Mouse (Mus musculus): ENCODE results near the gene Ctnna3.
"Not testable (repeated sequence)": the region's sequence is repeated elsewhere in the genome, so short reads cannot be mapped to it uniquely, and the experiment has no call there.

Ctnna3 gene

GRCm38 (mm10) chr10:63429785-63430305 lies at the start of gene Ctnna3:
Gene Ctnna3 (plus strand): TSS chr10:63430098.
- peak; percentile 90 to 92 for DNase-seq

DNA sequence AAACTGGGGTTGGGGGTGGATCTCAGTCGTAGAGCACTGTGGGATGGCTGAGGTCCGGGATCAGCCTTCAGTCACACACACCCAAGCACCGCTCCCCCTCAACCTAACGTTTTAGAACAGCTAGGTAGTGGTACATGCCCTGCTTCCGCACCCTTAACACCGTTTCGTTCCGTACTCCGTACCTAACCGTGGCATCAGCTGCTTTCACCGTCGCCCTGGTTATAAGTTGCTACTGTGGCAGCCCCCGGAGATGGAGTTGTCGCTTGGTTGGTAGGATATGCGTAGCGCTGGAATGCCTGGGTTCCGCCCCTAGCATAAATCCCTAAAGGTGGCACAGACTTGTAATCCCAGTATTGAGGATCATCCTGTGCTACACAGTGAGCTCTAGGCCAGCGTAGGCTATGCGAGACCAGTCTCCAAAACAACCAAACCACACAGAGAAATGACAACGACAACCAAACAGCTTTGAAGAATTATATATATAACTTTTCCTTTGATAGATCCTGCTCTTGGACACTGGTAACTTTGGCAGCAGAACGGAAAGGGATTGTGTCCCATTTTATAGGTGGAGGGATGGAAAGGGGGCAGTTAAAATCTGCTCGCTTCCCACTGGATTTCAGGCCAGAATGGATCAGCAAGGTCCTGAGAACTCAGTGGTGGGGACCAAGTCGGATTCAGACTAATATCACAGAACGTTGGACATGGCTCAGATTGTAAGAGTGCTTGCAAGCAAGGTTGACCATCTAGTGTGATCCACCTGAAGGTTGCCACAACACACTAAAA lies 48.2 kb upstream of the Ctnna3 start, which contains the start of gene Sirt1:
Gene Sirt1 (minus strand): TSS at position 207 of the 783 bp plus-strand sequence.
- no peak for DNase-seq

GRCm38 (mm10) chr10:63382372-63383279 lies 47.3 kb upstream of the Ctnna3 start, which contains the start of gene Dnajc12:
Gene Dnajc12 (plus strand): TSS chr10:63382443.
- DNase-seq: peak; percentile 84 to 92

DNA sequence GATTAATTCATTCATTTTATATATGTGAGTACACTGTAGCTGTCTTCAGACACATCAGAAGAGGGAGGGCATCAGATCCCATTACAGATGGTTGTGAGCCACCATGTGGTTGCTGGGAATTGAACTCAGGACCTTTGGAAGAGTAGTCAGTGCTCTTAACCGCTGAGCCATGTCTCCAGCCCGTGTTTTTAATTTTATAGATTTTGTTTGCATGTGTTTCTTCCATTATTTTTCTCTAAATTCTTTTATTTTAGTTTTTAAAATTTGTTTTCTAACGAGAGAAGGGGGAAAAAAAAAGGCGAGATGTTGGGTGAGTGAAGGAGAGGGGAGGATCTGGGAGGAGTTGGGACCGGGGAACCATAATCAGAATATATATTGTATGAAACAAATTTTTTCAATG lies 44.0 kb upstream of the Ctnna3 start:
- DNase-seq: not testable (repeated sequence)

DNA sequence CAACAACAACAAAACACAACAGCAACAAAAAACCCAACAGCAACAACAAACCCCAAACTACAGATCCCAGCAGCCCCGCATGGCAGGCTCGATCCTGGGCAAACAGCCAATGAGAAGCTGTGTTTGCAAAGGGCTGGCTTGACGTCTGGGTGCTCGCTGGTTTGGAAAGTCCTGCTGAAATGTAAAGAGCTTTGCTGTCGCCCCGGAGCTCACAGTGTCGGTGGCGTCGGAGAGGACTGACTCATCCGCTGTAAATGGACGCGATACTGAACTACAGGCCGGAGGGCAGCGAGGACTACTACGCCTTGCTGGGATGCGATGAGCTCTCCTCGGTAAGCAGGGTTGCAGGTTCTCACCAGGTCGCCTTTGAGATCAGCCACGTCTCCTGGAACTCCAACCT lies 43.5 kb upstream of the Ctnna3 start:
- DNase-seq: peak; percentile 82 to 88

DNA sequence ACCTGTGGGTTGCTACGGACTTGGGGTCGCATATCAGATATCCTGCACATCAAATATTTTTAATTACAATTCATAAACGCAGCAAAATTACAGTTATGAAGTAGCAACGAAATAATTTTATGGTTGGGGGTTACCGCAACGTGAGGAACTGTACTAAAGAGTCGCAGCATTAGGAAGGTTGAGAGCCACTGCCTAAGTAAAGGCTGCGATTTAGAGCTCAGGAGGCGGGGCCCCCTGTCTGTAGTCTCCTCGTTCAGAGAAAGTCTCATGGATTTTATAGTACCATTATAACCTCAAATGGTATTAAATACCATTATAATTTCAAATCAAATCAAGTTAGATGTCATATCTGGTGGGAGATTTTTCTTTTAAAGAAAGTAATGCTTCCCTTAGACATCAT lies 42.9 kb upstream of the Ctnna3 start:
- DNase-seq: no peak

DNA sequence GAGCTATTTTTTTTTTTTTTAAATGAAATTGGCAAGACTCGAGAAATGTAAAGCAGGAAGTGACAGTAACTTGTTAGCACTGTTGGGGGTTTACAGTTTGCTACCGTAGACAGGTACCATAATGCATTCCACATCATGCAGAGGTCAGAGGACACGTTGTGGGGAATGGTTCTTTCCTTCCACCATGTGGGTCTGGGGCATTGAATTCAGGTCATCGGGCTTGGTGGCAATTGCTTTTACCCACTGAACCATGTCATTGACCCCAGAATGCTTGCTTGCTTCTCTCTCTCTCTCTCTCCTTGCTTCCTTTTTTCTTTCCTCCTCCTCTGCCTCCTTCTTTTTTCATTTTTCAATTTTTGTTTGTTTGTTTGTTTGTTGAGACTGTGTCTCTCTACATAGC lies 41.0 kb upstream of the Ctnna3 start:
- DNase-seq: no peak

- DNase-seq: no peak
Measured at GRCm38 (mm10) chr10:63396963-63397362, 32.9 kb upstream of the Ctnna3 start.

- DNase-seq: no peak
Measured at GRCm38 (mm10) chr10:63402731-63403504, 27.0 kb upstream of the Ctnna3 start.

- DNase-seq: no peak
Measured at GRCm38 (mm10) chr10:63403636-63404035, 26.3 kb upstream of the Ctnna3 start.

DNA sequence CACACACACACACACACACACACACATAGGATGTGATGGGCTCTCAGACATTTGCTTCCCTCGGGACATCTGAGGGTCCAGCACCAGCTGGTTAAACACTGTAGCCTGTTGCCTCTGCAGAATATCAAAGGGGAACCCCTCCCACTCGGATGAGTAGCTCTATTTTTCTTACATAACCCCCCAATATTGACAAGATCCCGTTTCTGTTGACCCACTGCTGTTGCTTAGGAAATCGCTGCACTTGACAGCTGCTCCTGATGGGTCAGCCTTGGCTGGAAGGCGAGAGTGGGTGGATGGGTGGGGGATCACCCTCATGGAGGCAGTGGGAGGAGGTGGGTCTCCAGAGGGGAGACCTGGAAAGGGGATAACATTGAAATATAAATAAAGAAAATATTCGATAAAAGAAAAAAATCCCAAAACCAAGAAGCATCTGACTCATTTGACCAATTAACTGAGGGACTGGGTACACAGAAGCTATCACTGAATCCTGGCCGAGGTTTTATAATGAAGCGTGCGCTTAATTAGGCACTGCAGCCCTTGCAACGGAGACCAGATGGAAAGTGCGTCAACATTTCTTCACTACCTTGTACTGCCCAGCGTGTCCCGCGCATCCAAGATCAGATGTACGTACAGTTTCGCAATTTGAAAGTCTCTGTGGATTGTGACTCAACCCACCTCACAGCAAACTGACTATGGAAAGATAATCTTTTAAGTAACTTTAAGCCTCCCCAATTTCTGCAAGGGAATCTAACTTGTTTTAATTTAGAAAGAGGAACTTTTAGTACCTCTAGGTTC lies 19.5 kb upstream of the Ctnna3 start:
- peak in 1 of 2 experiments; percentile 35 for DNase-seq

DNA sequence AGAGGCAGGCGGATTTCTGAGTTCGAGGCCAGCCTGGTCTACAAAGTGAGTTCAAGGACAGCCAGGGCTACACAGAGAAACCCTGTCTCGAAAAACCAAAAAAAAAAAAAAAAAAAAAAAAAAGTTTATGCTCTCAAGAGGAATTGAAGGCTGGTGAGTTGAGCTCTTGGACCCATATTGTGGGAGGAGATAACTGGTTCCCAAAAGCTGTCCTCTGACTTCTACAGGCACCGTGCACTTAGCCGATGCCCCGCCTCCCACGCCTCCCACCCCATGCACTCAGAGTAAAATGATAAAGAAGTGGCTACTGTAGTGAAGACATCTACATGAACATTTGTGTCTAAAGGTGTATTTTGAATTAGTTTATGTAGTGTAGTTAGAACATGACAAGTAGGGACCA lies 18.2 kb upstream of the Ctnna3 start:
- DNase-seq: not testable (repeated sequence)

DNA sequence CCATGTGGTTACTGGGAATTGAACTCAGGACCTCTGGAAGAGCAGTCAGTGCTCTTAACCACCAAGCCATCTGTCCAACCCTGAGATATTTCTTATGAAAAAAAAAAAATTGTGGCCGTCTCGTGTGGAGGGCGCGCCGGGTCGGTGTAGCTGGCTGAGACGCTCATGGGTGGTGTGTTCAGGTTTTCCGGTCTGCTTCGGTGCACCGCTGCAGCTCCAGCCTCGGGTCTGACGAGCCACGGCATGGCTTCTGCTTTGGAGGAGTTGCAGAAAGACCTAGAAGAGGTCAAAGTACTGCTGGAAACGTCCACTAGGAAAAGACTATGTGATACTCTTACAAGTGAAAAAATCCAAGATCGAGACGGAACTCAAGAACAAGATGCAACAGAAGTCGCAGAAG lies 17.1 kb upstream of the Ctnna3 start:
- no peak for DNase-seq

GRCm38 (mm10) chr10:63415287-63415686 lies 14.6 kb upstream of the Ctnna3 start:
- no peak for DNase-seq

DNA sequence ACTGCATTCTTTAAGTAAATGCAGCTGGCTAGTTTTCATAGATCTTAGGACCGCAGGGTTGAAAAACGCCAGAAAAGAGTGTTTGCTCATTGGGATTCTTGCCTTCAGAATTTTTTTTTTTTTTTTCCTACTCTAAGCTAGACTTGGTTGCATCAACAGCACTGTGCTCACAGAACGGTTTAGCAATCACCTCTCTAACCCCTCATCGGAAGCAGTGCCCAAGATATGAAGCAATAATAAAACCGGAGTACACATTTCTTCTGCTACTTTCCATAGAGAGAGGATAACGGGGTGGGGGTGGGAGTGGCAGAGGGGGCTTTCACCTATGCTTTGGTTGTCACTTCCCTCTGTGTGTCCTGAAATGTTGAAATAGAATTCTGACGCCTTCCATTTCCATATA lies 14.0 kb upstream of the Ctnna3 start:
- peak in 1 of 2 experiments; percentile 59 for DNase-seq

DNA sequence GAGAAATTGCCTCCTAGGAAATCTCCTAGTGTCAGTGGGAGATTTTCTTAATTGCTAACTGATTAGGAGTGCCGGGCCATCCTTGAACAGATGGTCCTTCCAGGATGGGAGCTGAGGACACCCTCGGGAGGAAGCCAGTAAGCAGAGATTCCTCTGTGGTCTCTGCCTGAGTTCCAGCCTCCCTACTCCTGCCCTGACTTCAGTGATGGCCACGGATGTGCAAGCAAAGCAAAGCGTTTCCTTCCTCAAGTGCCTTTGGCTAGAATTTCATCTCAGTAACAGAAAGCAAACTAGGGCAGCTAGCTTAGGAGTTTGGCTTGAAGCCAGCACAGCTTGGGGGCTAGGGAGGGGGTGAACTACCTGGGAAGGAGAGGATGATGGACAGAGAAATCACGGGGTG lies 12.8 kb upstream of the Ctnna3 start:
- DNase-seq: no peak

DNA sequence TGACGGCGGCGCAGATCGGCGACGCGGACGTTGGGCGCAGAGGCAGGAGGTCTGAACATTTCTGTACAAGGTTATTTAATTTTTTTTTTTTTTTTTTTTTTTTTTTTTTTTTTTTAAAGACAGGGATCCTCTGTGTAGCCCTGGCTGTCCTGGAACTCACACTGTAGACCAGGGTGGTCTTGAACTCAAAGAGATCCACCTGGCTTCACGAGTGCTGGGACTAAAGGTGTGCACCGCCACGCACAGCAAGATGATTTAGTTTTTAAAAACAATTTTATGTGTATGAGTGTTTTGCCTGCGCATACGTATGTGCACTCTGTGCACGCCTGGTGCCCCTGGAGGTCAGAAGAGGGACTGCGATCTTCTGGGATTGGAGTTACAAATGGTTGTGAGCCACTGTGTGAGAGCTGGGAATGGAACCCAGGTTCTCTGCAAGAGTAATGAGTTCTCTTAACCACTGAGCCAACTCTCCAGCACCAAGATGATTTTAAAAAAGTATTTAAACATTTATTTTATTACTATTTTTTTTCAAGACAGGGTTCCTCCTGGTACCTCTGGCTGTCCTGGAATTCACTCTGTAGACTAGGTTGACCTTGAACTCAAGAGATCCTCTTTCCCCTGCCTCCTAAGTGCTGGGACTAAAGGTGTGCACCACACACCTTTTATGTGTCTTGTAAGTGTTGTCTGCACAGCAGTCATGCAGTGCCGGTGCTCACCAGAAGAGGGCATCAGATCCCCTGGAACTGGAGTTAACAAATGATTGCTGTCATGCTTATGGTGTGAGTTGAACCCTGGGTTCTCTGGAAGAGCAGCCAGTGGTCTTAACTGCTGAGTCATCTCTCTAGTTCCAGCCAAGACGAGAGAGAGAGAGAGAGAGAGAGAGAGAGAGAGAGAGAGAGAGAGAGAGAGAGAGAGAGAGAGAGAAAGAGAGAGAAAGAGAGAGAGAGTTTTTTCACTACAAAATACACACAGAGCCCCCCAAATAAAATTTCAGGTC lies 7.9 kb upstream of the Ctnna3 start, which contains the start of gene Gm7075:
Gene Gm7075 (minus strand): TSS at position 51 of the 997 bp plus-strand sequence.
- DNase-seq: peak; percentile 24 to 32

DNA sequence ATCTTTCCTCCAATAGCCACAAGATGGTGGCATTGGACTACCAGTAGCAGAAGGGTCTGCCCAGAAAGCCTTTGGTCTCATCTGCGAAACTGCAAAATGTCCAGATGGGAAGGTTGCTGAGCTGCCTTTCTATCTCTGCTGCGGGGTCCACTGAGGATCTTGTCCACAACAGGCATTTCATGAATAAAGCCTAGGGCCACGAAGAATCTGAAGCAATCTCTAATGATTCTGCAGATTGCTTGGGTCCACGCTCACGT lies 7.2 kb upstream of the Ctnna3 start:
- DNase-seq: no peak

GRCm38 (mm10) chr10:63423591-63424474 lies 6.1 kb upstream of the Ctnna3 start:
- no peak for DNase-seq

- DNase-seq: peak; percentile 35 to 59
Measured at GRCm38 (mm10) chr10:63424475-63424814, 5.5 kb upstream of the Ctnna3 start.
